Mouse (Mus musculus) small intestine, adult 2 months (tissue): Measurements from ENCODE around the gene Ptprr. TPM values are rescaled to one million over a fixed set of nuclear protein-coding genes. Genes with fewer than 3 reads are reported as not detected.

Source experiments
- H3K27ac ChIP-seq: fragments of 200-500 bp; 2 replicates; pipeline ENCODE4 v1.5.1; 2012; ENCODE audit warnings: low read depth, low read length, control low read depth, inconsistent platforms; ENCODE audit not compliant: insufficient read depth
- H3K27me3 ChIP-seq: fragments of 200-500 bp; 2 replicates; pipeline ENCODE4 v1.6.1; 2012; ENCODE audit warnings: mild to moderate bottlenecking, moderate library complexity, low read length, inconsistent platforms; ENCODE audit not compliant: control insufficient read depth, insufficient read depth
- H3K36me3 ChIP-seq: fragments of 200-500 bp; 2 replicates; pipeline ENCODE4 v1.6.1; 2012; ENCODE audit warnings: mild to moderate bottlenecking, low read length, control low read depth, inconsistent platforms; ENCODE audit not compliant: control insufficient read depth, insufficient read depth
- H3K4me1 ChIP-seq: fragments of 200-500 bp; 2 replicates; pipeline ENCODE4 v1.6.1; 2012; ENCODE audit warnings: low read length, inconsistent platforms, mixed read lengths; ENCODE audit not compliant: control insufficient read depth, insufficient read depth, insufficient read length
- H3K4me3 ChIP-seq: fragments of 200-500 bp; 2 replicates; pipeline ENCODE4 v1.5.1; 2012; ENCODE audit warnings: low read depth, mild to moderate bottlenecking, control low read depth, inconsistent platforms, low read length, moderate library complexity
- CTCF ChIP-seq: fragments of 200-500 bp; IDR thresholded peaks from 2 replicates; pipeline ENCODE4 v1.5.1; 2012; ENCODE audit warnings: low read depth, mild to moderate bottlenecking, control low read depth, inconsistent platforms, low read length, moderate library complexity, mixed read lengths; ENCODE audit not compliant: insufficient replicate concordance, insufficient read length; ENCODE audit errors: extremely low read depth
- POLR2A ChIP-seq: fragments of 200-500 bp; IDR thresholded peaks from 2 replicates; pipeline ENCODE4 v1.6.1; 2012; ENCODE audit warnings: low read depth, mild to moderate bottlenecking, control low read depth, inconsistent platforms, low read length, moderate library complexity
- WGBS: fragments of 180-500 bp; shearing (Covaris S2); methylation state at CpG from one replicate; pipeline ENCODE4 v1.1.7; 2018; 5-methylcytosine and 5-hydroxymethylcytosine counted together
- polyA plus RNA-seq: library from polyadenylated mRNA; depleted of rRNA; stranded (reverse); fragments of >200 nt; gene quantifications from 2 replicates; pipeline ENCODE4 v1.2.3, GENCODE M21; 2012; rRNA removed

Gene Ptprr
- polyA plus RNA-seq, 1 experiment, result 29.9 TPM

GRCm38 (mm10) chr10:116300824-116301223, 282.8 kb downstream of the Ptprr start:
- Histone ChIP-seq H3K27ac (no peak overlapping the region; the same call in 1 of the 2 replicates), H3K27me3 (peaks cover 9% of the 10 kb centered on the region), H3K4me3 (0 out of 2 replicates have a peak overlapping the region, but pooled peaks have one; percentile 49), H3K4me1 (no peaks in the 10 kb centered on the region), H3K36me3 (no peaks in the 10 kb centered on the region)
- TF ChIP-seq POLR2A, result no peak
- no peak for TF ChIP-seq CTCF
- 39% methylated on average over 7 of the region's 7 CpGs for whole genome bisulfite sequencing

GRCm38 (mm10) chr10:116301258-116301657, 283.2 kb downstream of the Ptprr start:
- Histone ChIP-seq H3K4me3 (peak overlapping the region; percentile 49), H3K36me3 (no peaks in the 10 kb centered on the region), H3K4me1 (no peaks in the 10 kb centered on the region), H3K27me3 (peaks cover 9% of the 10 kb centered on the region), H3K27ac (peak overlapping the region; percentile 10; the same call in 1 of the 2 replicates)
- whole genome bisulfite sequencing, result 3% methylated on average over 36 of the region's 36 CpGs
- TF ChIP-seq POLR2A (no peak), CTCF (no peak)

- no peak overlapping the region for H3K4me3 ChIP-seq
- no peaks in the 10 kb centered on the region for H3K4me1 ChIP-seq
- peaks cover 9% of the 10 kb centered on the region for H3K27me3 ChIP-seq
- WGBS, result 82% methylated on average over 4 of the region's 4 CpGs
- no peaks in the 10 kb centered on the region for H3K36me3 ChIP-seq
- TF ChIP-seq CTCF, result no peak
- TF ChIP-seq POLR2A, result no peak
- no peak overlapping the region for H3K27ac ChIP-seq
Observed at GRCm38 (mm10) chr10:116304355-116304754, 286.3 kb downstream of the Ptprr start.

GRCm38 (mm10) chr10:116309460-116309859, 291.4 kb downstream of the Ptprr start:
- 75% methylated on average over 2 of the region's 2 CpGs for WGBS
- Histone ChIP-seq H3K36me3 (no peaks in the 10 kb centered on the region), H3K4me3 (no peak overlapping the region), H3K27me3 (no peaks in the 10 kb centered on the region), H3K4me1 (no peaks in the 10 kb centered on the region), H3K27ac (no peak overlapping the region)
- TF ChIP-seq CTCF (no peak), POLR2A (no peak)

- H3K27me3 ChIP-seq, result no peaks in the 10 kb centered on the region
- TF ChIP-seq CTCF, result no peak
- no peak for TF ChIP-seq POLR2A
- H3K27ac ChIP-seq, result no peak overlapping the region; the same call in 1 of the 2 replicates
- 37% methylated on average over 11 of the region's 11 CpGs for WGBS
- H3K36me3 ChIP-seq, result no peaks in the 10 kb centered on the region
- H3K4me3 ChIP-seq, result no peak overlapping the region
- H3K4me1 ChIP-seq, result no peaks in the 10 kb centered on the region
Observed at GRCm38 (mm10) chr10:116310516-116311210, 292.6 kb downstream of the Ptprr start.

- WGBS, result 15% methylated on average over 12 of the region's 12 CpGs
- Histone ChIP-seq H3K36me3 (no peaks in the 10 kb centered on the region), H3K4me1 (no peaks in the 10 kb centered on the region)
Observed at GRCm38 (mm10) chr10:116319246-116319645, 301.2 kb downstream of the Ptprr start.

More at GRCm38 (mm10) chr10:116319246-116319645, 301.2 kb downstream of the Ptprr start:
- H3K4me3 ChIP-seq, result no peak overlapping the region
- TF ChIP-seq CTCF (peak; percentile 25; the same call in 1 of the 2 replicates), POLR2A (no peak)
- H3K27me3 ChIP-seq, result no peaks in the 10 kb centered on the region
- no peak overlapping the region for H3K27ac ChIP-seq

Other genes starting within 250 kb of the Ptprr start
- gene Tspan8, start 201.4 kb upstream of the Ptprr start, polyA plus RNA-seq, result 18.3 and 72.3 TPM in 2 replicates
- gene 4933416C03Rik, start 95.7 kb downstream of the Ptprr start, polyA plus RNA-seq, result not detected in 2 replicates